Mouse (Mus musculus) right cerebral cortex, adult 18-20 months (tissue): ENCODE data around the gene Iqgap3.
A peak's percentile ranks its signal among the peaks of the same experiment; 100 is the strongest.

Experiments
- DNase-seq: peaks from one replicate; pipeline ENCODE4 v3.0.0; 2022; ENCODE audit warnings: mixed read lengths

Iqgap3 gene

DNA sequence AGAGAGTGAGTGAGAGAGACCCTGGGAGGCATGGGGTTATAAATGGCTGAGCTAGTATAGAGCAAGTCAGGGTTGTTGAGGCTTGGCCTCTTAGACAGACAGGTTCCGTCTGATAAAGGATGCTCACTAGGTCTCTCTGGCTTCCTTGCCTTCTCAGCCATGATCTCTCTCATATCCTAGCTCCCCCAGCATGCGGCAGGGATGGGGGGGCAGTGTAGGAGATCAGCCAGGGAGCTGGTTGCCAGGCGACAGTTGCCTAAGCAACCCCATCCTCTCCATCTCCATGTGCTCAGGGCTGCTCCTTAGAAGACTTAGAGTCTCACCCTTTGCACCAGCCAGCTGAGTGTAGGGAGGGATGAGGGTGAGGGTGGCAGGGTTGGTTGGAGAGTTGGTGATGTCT lies 70.3 kb downstream of the Iqgap3 start:
- peak; percentile 93 for DNase-seq

DNA sequence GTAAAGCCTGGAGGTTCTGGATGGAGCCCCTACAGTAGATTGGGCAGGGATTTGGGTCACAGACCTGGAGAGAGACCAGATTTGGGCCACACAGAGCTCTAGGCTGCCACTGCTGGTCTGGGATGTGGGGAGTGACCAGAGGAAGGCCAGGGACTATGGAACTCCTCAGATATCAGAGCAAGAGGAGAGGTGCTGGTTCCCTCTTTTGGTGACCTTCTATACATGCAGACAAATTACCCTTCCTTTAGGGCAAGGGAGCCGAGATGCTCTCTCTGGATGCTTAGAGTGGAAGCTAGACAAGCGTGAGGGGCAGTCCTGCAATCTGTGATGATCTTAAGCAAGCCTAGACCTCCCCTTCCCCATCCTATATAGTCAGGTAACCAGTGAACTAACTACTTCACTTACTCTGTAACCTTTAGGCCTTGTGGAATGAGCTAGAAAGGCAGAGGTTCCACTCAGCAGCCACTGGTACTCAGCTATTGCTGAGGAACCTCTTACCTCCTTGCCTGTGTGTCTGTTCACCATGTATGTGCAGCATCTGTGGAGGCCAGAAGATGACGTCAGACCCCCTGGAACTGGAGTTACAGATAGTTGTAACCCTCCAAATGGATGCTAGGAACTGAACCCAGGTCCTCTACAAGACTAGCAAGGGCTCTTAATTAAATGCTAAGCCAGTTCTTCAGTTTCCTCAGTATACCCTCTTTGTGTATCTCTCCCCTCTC lies 71.7 kb downstream of the Iqgap3 start:
- DNase-seq, result no peak

- no peak for DNase-seq
These were observed 72.5 kb downstream of the Iqgap3 start for GRCm38 (mm10) chr3:88154236-88154635.

DNA sequence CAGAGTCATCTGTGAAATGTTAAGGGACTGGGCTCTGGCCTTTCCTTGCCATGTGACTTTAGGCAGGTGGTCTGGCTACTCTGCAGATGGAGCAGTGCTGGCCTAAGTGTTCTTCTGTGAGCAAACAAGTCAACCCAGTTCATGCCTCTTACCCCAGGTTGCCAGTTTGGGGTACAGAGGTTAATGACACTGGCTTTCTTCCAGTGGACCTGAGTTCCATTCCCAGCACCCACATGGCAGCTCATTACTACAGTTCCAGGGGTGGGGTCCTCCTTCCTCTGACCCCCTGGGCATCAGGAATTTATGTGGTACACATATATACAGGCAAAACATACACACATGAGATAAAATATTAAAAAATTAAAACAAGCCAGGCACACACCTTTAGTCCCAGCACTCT lies 75.0 kb downstream of the Iqgap3 start:
- no peak for DNase-seq

GRCm38 (mm10) chr3:88157771-88158597 lies 76.2 kb downstream of the Iqgap3 start:
- peak; percentile 32 for DNase-seq

DNA sequence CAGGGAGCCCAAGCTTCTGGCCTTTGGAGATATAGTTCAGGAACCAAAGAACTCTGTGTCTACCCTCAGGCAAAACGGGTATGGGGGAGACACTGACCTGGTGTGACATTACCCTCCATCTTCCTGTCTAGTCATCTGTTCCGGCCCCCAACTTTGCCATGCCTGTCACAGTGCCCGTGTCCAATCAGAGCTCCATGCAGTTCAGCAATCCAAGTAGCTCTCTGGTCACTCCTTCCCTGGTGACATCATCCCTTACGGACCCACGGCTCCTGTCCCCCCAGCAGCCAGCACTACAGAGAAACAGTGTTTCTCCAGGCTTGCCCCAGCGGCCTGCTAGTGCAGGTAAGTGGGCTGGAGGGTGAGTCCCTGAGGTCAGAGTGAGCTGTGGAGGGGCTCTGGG lies 77.2 kb downstream of the Iqgap3 start:
- DNase-seq, result no peak

DNA sequence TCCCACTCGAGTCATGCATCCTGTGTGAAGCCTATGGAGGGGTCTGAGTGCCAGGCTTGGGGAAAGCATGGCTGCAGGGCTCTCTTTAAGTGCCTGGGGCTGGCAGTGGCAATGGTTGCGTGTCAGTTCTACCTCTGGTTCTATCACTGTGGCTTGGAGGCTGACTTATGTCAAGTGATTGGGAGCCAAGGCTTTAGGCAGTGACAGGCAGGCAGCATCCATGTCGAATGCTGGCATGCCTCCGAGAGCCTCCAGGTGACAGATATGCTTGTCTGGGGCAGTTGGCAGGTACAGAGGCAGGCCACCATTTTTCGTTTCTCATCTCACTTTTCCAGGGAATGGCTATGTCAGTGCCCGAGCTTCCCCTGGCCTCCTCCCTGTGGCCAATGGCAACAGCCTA lies 79.1 kb downstream of the Iqgap3 start:
- DNase-seq, result no peak

DNA sequence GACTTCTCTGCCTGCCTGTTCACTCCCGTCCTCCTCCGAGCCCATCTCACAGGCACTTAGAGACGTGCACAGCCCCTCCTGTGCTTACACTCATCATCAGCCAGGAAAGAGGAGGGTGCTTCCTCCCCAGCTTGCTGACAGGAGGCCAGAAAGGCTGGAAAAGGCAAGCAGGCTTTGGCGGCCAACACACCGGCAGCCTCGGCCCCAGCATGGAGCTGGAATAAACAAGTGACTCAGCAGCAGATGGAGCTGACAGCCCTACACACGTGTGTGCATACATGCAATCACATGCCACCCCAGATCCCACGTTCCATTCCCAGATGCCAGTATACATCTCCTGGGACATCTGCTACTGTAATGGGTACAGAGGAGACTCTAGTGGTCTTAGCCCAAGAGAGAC lies 80.5 kb downstream of the Iqgap3 start:
- DNase-seq, result peak; percentile 73

DNA sequence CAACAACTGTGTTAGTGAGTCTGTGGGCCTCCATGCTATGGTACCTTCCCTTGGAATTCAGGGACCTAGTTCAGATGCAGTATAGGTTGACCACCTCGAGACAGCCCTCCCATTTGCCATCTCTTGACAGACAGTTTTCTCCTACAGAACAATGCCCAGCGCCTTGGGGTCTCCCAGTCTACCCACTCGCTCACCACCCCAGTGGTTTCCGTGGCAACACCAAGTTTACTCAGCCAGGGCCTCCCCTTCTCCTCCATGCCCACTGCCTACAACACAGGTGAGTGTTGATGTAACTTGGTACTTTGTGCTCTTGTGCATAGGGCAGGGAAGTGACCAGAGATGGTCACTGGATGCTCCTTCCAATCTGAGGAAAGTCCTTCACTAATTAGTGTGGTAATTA lies 81.0 kb downstream of the Iqgap3 start:
- no peak for DNase-seq

GRCm38 (mm10) chr3:88163847-88164246 lies 82.1 kb downstream of the Iqgap3 start:
- no peak for DNase-seq

GRCm38 (mm10) chr3:88164263-88164662 lies 82.5 kb downstream of the Iqgap3 start:
- no peak for DNase-seq

DNA sequence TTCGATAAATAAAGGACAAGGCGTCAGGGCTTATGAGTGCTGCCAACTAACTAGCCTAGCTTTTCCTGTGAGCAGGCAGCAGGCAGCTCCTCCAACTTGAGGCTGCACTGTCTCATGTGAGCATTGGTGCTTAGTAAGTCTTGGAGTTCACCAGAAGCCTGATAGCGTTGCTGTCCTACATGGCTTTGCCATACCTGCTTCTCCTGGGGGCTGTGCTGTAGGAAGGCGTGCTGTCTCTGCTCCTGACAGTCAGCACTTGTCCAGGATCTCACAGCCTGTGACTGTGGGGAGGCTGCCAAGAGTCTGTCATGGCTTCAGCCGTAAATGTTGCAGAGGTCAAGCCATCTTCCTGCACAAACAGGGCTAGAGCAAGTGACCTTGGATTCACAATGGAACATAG lies 84.3 kb downstream of the Iqgap3 start:
- no peak for DNase-seq

GRCm38 (mm10) chr3:88170361-88170760 lies 88.6 kb downstream of the Iqgap3 start:
- no peak for DNase-seq
